Mouse (Mus musculus): ENCODE measurements at regions not wholly inside any gene's neighbourhood (a gene's known extent, or its start where the extent isn't known, plus 50 kb on each side); places are given as distances from the start of the nearest gene placed in this dataset.

DNA sequence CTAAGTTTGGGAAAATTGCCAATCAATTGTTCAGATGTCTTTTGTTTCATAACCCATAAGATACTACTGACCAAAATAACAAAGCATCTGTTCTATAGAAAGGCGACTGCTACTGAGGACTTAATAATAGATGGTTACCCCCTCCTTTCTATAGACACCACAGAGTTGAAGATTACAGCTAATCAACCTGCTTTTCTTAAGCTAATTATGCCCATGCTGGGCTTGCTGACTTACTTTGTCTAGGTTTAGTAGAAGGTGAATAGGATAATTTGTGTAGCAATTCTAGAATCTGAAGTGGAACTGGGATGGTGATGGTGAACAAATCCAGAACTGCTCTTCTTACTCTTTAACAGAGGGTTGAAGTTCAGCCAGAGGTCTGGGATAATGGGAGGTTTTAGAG, 53.8 kb upstream of the Tbx18 start:
- no peak for DNase-seq (ENCODE audit: low read depth, low spot score)

DNA sequence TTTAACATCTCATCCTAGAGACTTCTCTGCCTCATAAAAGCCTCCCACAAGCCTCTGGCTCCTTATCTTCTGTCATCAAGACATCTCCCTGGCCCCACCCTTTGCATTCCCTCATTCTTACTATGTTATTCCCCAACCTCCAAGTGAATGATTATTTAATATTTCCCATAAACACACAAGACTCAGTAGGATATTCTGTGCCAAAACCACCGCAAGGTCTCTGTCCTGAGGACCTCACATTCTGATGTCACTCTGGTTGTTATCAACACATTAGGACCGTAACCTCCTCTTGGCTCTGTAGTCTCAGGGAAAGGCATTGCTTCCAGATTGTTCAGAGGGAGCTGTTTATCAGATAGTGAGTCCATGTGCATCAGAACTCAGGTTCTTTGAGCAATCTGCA, 80.7 kb upstream of the Tbx18 start:
- DNase-seq (ENCODE audit: low read depth, low spot score): no peak

DNA sequence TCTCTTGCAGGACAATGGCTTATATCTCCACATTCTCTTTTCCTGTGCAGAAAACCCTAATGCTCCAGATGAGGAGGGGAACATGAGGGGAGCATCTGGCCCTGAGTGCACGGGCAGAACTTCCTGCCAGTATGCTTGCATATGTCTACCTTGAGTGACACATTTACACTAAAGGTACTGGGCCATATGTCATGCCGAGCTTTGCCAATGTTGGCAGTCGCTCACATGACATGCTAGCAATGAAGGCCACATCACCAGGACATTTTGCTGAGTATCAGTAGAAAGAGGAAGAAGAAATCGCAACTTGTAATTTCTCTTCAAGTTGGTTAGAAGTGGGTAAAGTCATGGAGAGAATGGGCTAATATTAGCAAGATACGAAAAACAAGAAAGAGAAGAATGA, 91.2 kb upstream of the Tbx18 start:
- no peak for DNase-seq (ENCODE audit: low read depth, low spot score)

DNA sequence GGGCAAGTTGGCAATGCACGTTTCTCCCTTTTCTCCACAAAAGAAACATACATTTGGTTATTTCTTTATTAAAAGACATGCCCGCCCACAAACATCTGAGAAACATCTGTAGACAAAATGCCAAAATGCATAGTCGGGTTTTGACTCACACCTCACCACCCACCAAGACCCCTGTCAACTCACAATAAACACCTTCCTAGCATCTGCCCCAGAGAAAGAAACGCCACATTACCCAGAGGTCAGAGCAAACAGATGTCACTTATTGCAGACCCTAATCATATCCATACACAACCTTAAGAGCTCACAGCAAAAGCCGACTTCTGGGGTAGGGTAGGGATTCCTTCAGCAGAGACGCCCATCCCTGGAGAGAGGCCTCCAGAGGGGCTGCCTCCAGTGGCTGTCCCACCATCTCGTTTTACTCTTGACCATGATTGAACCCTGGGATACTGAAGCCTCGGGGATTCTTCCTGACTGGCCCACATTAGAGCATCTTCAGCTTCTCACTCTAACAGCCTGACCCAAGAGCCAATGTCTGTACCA, 93.7 kb upstream of the Tbx18 start:
- DNase-seq (ENCODE audit: low read depth, low spot score): no peak

DNA sequence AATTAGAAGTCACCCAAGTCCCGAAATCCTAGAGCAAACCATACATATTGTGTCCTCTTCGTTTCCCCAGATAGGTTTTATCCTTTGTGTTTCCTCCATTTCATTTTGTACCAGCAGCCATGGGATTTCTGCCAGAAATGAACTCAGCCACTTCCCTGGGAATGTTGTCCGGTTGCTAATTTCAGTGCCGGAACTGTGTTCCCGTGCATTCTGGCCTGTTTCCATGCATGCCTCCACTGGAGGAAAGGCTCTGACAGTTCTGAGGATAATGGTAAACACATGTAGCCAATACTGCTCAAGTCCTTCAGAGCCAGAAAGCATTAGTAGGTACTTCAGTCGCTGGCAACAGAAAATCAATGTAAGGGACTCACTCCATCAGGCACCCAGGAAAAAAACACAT, 112.8 kb upstream of the Tbx18 start:
- DNase-seq (ENCODE audit: low read depth, low spot score): no peak

DNA sequence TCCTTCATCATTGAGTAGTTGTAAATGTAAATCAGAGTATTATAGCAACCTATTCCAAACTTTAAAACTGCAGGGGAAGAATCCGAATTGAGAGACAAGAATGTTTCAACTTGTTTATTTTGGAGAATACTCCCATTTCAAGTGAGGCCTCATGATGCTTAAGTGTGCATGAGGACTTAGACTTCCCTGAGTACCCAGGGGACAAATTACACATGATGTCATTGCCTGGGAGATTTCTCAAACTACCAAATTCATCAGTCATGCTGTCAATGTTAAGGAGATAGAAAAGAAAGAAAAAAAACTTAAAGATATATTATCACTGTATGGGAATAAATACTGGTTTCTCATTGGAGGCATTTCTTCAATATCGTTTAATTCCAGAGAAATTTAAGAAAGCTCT, 113.4 kb upstream of the Tbx18 start:
- DNase-seq (ENCODE audit: low read depth, low spot score): no peak

DNA sequence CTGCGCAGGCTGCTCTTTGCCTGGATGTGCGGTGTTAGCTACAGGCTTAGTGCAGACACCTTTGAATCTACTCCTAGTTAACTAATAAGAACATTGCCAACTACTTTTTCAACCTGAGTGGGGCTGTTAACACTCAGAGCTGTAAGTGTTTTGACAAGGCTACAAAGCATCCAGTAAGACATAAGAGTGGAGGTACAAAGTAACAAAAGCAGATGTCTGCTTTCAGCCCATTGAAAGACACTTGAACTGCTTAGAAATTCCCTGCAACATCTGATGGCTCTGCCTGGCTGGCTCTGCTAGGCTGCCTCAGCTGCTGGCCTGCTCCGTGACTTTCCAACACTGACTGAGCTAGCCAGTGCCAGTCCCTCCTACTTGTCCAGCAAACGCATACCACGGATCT, 117.8 kb upstream of the Tbx18 start:
- DNase-seq (ENCODE audit: low read depth, low spot score): no peak

DNA sequence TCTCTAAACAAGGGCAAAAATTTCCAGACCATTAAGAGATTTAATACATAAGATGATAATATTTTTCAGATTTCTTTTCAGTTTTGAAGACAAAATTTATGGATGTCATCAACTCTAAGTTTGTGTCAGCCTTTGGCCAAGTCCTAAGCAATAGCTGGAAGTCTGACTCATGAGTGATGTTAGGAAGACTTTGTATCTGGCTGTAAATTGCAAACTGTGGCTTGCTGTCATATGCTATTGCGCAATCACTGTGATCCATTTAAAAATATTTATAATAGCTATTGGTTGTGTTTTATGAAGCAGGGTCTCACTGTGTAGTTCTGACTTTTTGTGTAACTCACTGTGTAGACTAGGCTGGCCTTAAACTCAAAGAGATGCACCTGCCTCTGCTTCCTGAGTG, 119.1 kb upstream of the Tbx18 start:
- DNase-seq (ENCODE audit: low read depth, low spot score): no peak

DNA sequence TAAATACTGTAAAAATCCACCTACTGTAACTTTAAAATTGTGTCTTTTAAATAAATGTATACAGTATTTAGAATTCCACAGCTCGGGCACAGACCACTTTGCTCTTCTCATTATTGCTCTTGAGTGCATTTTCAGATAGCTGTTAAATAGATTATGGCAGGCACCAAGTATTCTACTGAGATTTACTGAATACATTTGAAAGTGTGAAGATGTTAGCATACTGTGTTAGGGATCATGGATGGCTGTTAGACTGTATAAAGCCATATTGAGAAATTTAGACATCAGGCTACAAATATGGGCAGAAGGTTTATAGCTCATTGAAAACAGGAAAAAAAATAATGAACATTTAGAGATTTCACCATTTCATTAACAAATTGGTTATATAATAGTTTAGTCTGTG, 130.5 kb upstream of the Tbx18 start:
- DNase-seq (ENCODE audit: low read depth, low spot score): no peak

DNA sequence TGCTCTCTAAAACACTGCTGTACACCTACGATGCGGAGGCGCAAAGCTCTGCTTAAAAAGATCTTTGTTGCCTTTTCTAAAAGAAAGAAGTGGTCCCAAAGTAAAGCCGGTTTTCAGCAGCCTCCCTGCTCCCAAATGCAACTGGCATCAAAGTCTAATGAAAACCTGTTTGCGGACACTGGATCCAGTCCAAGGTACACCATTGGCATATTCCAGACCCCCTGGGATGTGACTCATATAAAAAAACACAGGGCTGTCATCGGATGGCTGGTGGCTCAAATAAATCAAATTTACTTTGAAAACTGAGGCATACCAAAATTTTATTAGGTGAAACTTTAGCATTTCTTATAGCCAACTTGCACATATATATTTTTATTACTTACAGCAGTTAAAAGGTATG, 134.2 kb upstream of the Tbx18 start:
- DNase-seq (ENCODE audit: low read depth, low spot score): no peak

DNA sequence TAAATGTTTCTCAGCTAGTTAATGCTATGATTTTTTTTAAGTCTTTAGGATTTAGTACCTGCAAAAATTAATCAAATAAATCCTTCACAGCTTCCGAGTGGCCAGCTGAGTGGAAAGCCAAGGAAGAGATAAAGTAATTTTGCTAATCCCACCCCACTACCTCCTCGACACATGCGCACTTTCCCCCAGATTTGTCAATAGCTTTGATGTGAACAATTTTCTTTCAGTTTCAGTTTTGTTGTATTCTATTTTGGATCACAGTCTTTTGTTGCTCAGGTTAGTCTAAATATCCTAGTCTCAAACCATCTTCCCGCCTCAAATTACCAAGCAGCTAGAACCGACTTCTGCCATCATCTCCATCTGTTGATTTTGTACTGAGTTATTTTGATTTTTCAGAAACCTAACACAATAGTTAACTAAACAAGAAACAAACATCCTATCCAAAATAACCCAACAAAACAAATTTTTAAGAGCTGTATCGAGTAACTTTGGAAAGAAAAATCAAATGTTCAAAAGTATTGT, 141.4 kb upstream of the Tbx18 start:
- DNase-seq (ENCODE audit: low read depth, low spot score): no peak

DNA sequence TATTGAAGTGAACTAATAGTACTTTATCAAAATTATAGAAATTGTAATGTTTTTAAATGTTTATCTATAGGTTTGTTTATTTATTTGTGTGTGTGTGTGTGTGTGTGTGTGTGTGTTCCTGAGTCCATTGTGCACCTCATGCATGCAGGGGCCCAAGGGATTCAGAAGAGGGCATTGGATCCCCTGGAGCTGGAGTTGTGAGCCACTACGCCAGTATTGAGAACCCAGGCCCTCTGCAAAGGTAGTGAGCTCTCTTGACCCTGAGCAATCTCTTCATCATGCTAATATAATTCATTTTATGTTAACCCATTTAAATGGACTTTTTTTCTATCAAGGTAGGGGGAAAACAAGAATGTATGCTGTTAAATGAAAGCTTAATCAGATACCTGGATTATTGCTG, 151.5 kb upstream of the Tbx18 start:
- DNase-seq (ENCODE audit: low read depth, low spot score): no peak

DNA sequence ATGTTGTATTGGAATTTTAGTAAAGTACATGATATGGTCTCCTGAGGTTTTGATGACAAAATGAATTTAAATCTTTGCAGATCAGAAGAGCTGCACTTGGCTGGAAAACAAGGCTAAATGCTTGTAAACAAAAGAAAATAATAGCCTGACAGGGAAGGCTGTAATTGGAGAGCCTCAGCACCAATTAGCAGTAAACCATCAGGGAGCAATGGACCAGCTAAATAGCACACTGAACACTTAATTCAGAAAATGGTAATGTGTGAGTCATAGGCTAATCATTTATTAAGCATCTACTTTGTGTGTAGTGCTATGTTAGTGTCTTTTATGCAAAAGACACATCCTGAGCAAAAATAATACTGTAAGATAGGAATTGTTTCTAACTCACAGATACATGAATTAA, 152.0 kb upstream of the Tbx18 start:
- DNase-seq (ENCODE audit: low read depth, low spot score): no peak

DNA sequence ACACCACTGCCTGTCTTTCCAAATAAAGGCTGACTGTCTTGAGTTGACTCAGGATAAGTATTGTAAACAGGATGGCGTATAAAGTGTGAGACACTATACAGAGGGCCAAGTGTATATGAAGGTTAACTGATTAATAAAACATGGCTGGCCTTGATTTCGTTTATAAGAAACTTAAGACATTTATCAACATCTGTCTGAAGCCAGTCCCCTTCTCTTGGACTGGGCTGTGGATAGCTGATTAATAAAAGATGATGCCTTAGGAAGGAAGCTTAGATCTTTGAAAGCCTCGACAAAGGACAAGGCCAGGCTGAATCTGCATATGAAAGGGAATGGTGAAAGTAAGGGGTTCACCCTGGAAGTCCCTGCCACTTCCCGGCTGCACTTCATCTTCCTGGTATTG, 163.0 kb upstream of the Tbx18 start:
- DNase-seq (ENCODE audit: low read depth, low spot score): no peak

DNA sequence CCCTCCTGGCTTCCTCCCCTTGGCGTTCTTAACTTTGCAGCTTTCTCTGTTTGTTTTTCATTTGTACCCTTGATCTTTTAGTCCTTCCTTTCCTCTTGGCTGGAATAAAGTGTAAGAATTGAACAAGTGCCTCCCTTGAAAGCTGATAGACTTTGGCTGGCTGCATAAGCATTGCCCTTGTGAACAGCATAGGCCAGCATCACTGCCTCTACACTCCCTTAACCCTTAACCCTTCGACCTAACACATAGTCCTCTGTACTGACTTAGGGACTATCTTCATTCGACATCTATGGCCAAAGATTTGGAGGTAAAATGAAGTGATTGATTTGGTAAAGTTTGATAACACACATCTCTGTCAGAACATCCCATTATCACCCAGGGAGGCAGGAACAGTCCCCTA, 163.5 kb upstream of the Tbx18 start:
- DNase-seq (ENCODE audit: low read depth, low spot score): no peak

DNA sequence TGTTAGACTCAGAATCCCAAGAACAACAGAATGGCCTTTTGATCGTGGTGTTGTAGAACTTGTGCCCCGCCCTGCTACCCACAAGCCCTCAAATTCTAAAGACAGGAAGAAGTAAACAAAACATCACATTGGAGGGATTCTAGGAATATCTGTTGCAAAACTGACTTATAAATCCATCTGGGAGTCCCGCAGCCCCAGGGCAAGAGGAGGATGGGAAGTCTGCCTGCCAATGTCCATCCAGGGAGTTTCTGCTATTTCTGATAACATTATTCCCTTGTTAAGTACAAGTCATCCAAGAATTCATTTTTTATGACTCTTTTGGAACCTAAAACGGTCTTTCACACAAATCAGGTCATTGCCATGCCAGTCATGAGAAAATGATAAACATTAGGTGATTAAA, 164.5 kb upstream of the Tbx18 start:
- no peak for DNase-seq (ENCODE audit: low read depth, low spot score)

DNA sequence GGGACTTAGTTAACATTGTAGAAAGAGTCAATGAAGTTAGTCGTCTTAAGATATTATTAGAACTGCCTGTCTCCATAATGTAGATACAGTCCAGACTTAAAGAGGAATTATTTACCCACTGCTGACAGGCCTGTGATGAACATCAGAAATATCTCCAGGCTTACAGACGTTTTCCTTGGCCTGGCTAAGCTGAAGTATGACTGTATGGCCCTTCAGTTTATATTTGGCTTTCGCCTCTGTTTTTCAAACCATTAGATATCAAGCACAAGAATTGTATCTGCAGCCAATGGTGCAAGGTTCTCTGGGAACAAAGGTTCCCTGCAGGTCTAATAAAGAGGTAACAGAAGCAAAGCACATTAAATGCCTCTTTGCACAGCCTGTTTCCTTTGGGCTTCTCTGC, 166.3 kb upstream of the Tbx18 start:
- no peak for DNase-seq (ENCODE audit: low read depth, low spot score)

DNA sequence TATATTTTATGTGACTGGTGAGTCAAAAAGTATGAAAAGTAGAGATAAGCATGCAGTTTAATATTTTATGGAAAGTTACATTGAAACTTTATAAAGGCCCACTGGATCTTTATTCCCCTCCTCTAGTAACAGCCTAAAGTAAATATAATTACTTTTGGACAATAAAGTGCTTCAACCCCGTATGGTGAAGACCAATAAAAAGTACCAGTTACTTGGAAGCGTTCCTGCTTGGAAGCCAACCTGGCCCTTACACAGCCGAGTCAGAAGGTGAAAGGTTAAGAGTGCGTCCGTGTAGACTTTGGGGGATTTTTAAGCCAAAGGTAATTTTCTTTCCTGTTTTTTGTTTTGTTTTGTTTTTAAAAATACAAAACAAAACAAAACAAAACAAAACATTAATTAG, 168.3 kb upstream of the Tbx18 start:
- no peak for DNase-seq (ENCODE audit: low read depth, low spot score)

DNA sequence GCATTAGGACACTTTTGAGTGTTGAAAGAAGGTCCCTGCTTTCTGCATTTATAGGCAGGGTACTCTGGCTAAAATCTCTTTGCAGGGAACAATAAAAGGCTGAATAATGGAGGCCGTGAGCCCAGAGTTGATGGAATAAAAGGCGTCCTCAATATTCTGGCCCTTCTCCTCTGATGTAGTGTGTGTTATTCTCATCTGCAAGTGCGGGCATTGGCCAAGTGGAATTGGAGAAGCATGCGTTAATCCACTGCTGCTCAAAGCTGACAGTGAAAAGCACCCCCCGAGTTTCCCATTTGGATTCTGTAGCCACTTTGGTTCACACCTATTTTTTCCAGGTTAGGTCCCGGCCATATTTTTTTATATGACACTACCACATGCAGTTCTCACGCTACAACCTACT, 168.7 kb upstream of the Tbx18 start:
- DNase-seq (ENCODE audit: low read depth, low spot score): no peak

DNA sequence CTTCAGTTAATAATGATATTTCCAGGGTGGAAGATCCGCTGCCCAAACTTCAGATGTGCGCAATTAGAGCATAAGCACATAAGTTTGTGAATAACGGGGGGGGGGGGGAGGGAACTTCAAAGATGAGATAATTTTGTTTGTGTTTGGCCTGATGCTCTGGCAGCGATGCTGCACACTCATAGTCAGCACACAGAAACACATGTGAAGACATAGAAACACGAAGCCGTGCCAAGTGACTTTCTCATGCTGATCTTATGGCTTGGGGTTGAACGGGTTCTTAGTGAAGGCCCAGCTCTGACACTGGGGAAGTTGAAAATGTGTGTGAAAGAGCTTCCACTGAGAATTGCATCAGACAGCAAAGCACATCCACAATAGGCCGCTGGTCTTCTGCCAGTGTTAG, 190.2 kb upstream of the Tbx18 start:
- DNase-seq (ENCODE audit: low read depth, low spot score): no peak

DNA sequence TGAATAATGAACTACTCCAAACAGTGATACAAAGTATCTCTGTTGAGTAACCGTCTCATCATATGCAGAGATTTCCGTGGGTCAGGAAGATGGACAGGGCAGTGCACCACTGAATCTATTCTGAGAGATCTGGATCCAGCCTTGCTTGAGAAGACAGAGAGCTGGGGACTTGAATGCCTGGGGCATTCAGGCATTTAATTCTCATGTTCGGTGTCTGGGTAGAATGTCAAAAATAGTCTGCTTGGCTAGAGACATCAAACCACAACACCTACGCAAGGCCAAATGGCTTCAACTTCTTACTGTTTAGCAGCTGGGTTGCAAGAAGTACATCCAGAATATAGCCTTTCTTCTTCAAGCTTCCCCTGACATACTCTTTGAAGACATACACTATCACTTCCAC, 194.1 kb upstream of the Tbx18 start:
- no peak for DNase-seq (ENCODE audit: low read depth, low spot score)

DNA sequence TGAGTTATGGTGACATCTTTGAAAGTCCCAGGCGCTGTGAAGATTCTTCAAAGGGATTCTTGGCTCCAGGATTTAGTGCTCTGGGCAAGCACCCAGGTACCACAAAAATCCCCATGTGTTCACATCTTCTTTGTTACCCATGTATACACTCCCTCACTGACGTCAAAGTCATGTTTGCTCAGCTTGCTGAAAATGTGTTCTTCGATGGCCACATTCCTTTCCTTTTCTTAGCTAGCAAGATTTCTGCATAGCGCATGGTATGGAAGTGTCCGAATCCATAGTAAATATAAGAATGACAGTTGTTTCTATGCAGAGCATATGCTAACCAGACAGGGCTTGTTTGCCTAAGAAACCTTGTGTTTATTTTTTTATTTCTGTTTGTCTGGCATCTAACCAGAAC, 202.2 kb upstream of the Tbx18 start:
- DNase-seq (ENCODE audit: low read depth, low spot score): no peak

DNA sequence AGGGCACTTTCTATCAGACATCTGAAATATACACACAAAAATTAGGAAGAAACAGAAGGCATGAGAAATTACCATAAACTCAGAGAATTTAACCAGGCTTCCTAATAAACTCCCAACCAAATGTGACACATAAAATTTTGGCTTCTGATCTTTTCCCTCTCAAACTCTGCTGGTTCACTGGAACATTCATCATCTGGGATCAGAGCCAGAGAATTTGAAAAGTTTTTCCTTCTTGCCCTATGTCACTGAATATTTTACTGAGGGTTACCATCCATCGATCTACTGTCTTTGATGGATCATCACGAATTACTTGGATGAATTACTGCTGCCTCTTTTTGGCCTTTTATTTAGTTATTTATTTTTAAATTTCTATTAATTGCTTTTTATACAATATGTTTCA, 221.4 kb upstream of the Tbx18 start:
- no peak for DNase-seq (ENCODE audit: low read depth, low spot score)

DNA sequence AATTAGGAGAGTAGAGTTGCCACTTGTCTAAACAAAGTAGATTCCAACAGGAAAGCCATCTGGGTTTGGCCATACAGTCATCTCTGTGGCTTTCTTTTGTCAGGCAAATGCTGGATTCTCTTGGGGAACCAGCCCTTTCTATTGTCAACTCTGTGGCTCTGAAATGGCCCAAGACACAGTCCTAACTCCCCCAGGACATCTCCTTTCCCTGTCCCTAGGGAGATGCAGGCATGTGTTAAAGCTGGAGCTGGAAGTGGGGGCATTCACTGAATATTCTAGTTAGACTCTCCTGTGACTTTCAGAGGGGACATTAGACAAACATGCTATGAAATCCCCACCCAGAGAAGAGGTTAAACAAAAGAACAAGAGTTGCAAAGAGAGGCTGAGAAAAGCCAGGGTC, 223.9 kb upstream of the Tbx18 start:
- no peak for DNase-seq (ENCODE audit: low read depth, low spot score)

DNA sequence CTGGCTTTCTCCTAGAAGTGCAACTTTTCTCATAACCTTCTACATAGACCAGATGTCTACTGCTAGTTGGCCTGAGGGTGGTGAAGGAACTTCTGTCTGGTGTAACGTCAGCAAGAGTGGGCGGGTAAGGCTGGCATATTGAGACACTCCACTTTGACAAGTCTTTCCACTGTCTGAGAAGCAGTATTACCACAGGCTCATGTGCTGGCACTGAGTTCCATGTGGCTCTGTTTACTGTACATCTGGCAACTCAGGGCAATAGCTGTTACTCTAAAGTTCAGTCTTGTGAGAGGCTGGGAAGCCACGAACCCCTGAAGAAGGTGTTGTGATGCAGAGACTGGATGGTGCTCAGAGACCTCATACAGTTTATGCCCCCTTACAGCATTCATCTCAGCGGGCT, 230.7 kb upstream of the Tbx18 start:
- DNase-seq (ENCODE audit: low read depth, low spot score): no peak

Data from CD4-positive, CD25-positive, alpha-beta regulatory T cell, adult 2 months (primary cell).